Mouse (Mus musculus): Measurements from ENCODE around the gene Rplp2. TPM values are rescaled to one million over a fixed set of nuclear protein-coding genes. Genes with fewer than 3 reads are reported as not detected.
A peak's percentile ranks its signal among the peaks of the same experiment; 100 is the strongest.

The Rplp2 gene
- polyA plus RNA-seq, 1 experiment, result 779 TPM

DNA sequence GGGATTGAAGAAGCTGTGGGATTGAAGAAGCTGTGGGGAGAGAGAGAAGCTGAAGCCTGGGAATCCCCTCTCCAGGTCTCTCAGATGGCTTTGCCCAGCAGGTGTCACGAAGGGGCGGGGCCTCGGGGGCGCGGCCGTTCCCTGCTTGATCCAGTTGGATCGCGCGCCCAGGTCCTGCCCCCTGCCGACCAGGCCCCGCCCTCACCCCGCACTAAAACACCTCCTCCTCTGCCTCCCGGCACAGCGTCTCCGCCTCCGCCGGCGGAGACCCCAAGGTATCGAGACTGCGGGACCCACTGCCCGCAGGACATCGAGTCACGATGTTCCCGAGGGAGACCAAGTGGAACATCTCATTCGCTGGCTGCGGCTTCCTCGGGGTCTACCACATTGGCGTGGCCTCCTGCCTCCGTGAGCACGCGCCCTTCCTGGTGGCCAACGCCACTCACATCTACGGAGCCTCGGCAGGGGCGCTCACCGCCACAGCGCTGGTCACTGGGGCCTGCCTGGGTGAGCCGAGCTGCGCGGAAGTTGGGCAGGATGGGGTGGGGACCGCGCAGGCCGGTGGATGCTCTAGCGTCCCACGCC, 7.9 kb downstream of the Rplp2 start, which contains the start of gene Pnpla2:
Gene Pnpla2, plus strand, starts transcription at position 232 of the 585 bp plus-strand sequence.
- DNase-seq (ENCODE audit: low read depth), result peak; percentile 94
- TF ChIP-seq CTCF (IDR thresholded peaks at IDR 0.05; ENCODE audit: borderline replicate concordance, extremely low read depth, insufficient read depth, insufficient read length) (no peak), POLR2A (IDR thresholded peaks at IDR 0.05; ENCODE audit: borderline replicate concordance, extremely low read depth, insufficient read depth, insufficient read length, poor library complexity, severe bottlenecking) (peak; percentile 49; the same call in 1 of the 2 replicates)

DNA sequence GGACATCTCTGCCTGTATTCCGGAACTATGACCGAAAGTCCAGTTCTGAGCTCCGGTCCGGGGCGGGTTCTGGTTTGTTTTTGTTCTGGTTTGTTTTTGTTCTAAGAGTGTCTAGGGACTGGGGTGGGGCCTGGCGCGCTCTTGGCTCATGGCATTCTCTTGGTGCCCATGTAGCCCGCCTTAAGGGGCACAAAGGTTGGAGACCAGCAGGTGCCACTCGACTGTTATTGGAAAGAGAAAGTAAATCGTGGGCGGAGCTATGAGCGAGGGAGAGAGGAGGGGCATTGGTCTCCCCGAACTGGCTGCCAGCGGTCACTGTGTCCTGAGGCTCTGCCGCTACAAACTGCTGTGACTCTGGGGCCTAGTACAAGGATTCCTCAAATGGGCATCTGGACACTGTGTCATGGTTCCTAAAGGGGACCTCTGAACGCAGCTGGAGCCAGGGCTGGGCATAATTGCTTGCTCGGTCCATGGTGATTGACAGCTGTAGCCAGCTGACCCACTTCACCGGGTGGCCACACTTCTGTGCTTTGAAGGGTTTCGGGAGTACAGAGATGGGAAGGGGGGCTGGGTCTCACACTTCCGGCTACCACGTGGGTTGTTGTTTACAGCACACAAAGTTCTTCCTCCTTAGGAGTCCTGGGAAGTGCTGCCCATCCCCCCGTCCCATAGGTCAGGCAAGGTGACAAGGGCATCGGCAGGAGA, 8.6 kb downstream of the Rplp2 start:
- peak; percentile 59 for DNase-seq (ENCODE audit: low read depth)
- TF ChIP-seq POLR2A (IDR thresholded peaks at IDR 0.05; ENCODE audit: borderline replicate concordance, extremely low read depth, insufficient read depth, insufficient read length, poor library complexity, severe bottlenecking), result no peak

DNA sequence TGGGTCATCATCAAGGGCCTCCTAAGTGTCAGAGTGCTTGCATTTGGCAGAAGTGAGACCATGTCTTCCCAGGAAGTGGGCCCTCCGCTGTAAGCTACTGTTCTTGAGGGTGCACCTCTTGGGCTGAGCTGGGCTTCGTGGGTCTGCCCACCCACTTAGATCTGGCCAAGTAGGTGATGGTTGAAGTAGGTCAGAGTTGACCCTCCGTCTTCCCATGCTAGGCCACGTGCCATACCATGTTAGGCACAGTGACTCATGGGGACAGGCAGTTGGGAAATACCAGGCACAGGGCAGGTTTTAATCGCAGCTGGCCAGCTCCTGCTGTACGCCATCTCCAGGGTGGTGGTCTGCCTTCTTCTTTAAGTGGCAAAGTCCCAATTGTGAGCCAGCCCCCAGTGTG, 9.6 kb downstream of the Rplp2 start:
- DNase-seq (ENCODE audit: low read depth), result no peak
- TF ChIP-seq POLR2A (IDR thresholded peaks at IDR 0.05; ENCODE audit: borderline replicate concordance, extremely low read depth, insufficient read depth, insufficient read length, poor library complexity, severe bottlenecking) (no peak), CTCF (IDR thresholded peaks at IDR 0.05; ENCODE audit: borderline replicate concordance, extremely low read depth, insufficient read depth, insufficient read length) (no peak)

DNA sequence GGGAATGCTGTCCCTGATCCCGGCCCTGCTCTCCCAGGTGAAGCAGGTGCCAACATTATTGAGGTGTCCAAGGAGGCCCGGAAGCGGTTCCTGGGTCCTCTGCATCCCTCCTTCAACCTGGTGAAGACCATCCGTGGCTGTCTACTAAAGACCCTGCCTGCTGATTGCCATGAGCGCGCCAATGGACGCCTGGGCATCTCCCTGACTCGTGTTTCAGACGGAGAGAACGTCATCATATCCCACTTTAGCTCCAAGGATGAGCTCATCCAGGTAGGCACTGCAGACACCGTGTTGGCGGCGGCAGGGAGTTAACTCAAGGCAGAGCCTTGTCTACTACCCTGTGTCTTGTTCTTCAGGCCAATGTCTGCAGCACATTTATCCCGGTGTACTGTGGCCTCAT, 10.1 kb downstream of the Rplp2 start:
- TF ChIP-seq CTCF (IDR thresholded peaks at IDR 0.05; ENCODE audit: borderline replicate concordance, extremely low read depth, insufficient read depth, insufficient read length), result no peak
- TF ChIP-seq POLR2A (IDR thresholded peaks at IDR 0.05; ENCODE audit: borderline replicate concordance, extremely low read depth, insufficient read depth, insufficient read length, poor library complexity, severe bottlenecking), result no peak

DNA sequence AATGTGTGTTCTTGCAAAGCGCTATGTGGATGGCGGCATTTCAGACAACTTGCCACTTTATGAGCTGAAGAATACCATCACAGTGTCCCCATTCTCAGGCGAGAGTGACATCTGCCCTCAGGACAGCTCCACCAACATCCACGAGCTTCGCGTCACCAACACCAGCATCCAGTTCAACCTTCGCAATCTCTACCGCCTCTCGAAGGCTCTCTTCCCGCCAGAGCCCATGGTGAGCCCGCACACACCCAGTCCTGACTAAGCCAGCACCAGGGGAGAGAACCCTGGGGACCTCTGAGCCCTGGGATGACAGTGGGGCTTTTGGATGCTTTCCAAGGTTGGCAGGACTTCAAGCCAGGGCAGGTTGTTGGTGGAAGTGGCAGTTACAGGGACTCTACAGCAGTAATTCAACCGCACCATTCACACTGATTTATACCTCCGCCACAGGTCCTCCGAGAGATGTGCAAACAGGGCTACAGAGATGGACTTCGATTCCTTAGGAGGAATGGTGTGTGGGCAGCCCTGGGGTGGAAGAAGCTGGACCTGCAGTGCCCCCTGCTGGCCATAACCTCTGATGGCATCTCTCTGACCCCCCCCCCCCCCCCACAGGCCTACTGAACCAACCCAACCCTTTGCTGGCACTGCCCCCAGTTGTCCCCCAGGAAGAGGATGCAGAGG, 11.0 kb downstream of the Rplp2 start:
- no peak for DNase-seq (ENCODE audit: low read depth)
- TF ChIP-seq POLR2A (IDR thresholded peaks at IDR 0.05; ENCODE audit: borderline replicate concordance, extremely low read depth, insufficient read depth, insufficient read length, poor library complexity, severe bottlenecking) (no peak), CTCF (IDR thresholded peaks at IDR 0.05; ENCODE audit: borderline replicate concordance, extremely low read depth, insufficient read depth, insufficient read length) (peak; percentile 55)

More for the DNA sequence above, 10.1 kb downstream of the Rplp2 start:
- DNase-seq (ENCODE audit: low read depth), result no peak

DNA sequence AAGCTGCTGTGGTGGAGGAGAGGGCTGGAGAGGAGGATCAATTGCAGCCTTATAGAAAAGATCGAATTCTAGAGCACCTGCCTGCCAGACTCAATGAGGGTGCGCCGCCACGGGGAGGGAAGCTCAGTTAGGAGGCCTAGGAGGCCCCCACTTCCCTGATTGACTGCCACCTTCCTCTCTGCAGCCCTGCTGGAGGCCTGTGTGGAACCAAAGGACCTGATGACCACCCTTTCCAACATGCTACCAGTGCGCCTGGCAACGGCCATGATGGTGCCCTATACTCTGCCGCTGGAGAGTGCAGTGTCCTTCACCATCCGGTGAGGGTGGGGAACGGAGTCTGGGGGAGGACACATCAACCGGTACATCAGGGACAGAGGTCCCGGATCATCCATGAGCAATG, 11.5 kb downstream of the Rplp2 start:
- no peak for DNase-seq (ENCODE audit: low read depth)
- TF ChIP-seq POLR2A (IDR thresholded peaks at IDR 0.05; ENCODE audit: borderline replicate concordance, extremely low read depth, insufficient read depth, insufficient read length, poor library complexity, severe bottlenecking) (no peak), CTCF (IDR thresholded peaks at IDR 0.05; ENCODE audit: borderline replicate concordance, extremely low read depth, insufficient read depth, insufficient read length) (no peak)

DNA sequence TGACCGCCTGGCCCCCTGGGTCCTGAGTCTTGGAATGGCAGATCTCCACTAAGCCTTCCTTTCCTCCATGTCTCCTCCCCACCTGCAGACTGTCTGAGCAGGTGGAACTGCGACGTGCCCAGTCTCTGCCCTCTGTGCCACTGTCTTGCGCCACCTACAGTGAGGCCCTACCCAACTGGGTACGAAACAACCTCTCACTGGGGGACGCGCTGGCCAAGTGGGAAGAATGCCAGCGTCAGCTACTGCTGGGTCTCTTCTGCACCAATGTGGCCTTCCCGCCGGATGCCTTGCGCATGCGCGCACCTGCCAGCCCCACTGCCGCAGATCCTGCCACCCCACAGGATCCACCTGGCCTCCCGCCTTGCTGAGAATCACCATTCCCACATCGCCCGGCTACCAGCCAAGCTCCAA, 12.1 kb downstream of the Rplp2 start:
- TF ChIP-seq CTCF (IDR thresholded peaks at IDR 0.05; ENCODE audit: borderline replicate concordance, extremely low read depth, insufficient read depth, insufficient read length) (no peak), POLR2A (IDR thresholded peaks at IDR 0.05; ENCODE audit: borderline replicate concordance, extremely low read depth, insufficient read depth, insufficient read length, poor library complexity, severe bottlenecking) (no peak)
- no peak for DNase-seq (ENCODE audit: low read depth)

DNA sequence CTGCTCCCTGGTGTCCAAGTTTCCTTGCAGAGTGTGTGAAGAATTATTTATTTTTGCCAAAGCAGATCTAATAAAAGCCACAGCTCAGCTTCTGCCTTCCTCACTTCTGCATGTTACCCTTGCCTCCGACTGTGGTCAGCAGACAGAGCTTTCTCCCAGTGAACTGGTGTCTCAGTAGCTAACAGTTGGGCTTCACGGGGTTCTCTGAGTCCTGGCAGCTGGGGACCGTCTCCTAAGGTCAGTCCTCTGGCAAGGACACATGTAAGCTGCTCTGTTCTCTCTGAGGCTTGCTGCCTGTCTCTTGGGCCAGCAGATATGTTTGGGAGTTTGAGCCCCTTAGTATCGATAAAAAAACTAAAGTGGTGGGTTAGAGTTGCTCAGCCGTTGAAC, 12.8 kb downstream of the Rplp2 start:
- DNase-seq (ENCODE audit: low read depth), result no peak
- TF ChIP-seq POLR2A (IDR thresholded peaks at IDR 0.05; ENCODE audit: borderline replicate concordance, extremely low read depth, insufficient read depth, insufficient read length, poor library complexity, severe bottlenecking) (no peak), CTCF (IDR thresholded peaks at IDR 0.05; ENCODE audit: borderline replicate concordance, extremely low read depth, insufficient read depth, insufficient read length) (no peak)

DNA sequence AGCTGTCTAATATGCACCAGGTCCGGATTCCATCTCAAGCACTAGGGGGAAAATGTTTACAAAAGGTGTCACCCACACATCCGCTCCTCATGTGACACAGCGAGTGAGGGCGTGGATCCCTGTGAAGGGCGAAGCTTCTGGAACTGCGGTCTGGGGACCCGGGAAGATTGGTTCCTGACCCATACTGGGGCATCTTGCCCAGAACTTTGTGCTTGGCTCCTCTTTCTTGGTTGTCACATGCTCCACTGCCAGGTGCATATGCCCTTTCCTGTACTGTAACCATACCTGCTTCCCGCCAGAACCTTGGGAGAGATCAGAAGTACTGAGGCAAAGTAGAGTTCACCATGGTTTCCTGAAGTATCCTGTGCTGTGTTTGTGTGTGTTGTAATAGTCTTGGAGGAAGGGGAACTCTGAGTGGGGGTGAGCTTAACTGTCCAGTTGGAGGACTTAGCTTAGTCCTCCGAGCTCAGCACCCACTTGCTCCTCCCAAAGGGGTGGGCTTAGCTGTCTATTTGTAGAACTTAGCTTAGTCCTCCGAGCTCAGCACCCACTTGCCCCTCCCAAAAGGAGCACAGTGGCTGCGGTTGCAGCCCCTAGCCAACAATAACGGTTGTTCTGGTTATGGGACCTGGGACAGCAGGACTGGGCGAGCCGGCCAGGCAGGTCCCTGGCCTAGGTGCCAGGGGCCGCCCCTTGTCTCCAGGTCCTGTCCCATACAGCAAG, 13.4 kb downstream of the Rplp2 start, which contains the start of gene Cracr2b:
Gene Cracr2b, plus strand, starts transcription at position 704 of the 723 bp plus-strand sequence.
- TF ChIP-seq POLR2A (IDR thresholded peaks at IDR 0.05; ENCODE audit: borderline replicate concordance, extremely low read depth, insufficient read depth, insufficient read length, poor library complexity, severe bottlenecking) (no peak), CTCF (IDR thresholded peaks at IDR 0.05; ENCODE audit: borderline replicate concordance, extremely low read depth, insufficient read depth, insufficient read length) (no peak)
- DNase-seq (ENCODE audit: low read depth), result no peak

DNA sequence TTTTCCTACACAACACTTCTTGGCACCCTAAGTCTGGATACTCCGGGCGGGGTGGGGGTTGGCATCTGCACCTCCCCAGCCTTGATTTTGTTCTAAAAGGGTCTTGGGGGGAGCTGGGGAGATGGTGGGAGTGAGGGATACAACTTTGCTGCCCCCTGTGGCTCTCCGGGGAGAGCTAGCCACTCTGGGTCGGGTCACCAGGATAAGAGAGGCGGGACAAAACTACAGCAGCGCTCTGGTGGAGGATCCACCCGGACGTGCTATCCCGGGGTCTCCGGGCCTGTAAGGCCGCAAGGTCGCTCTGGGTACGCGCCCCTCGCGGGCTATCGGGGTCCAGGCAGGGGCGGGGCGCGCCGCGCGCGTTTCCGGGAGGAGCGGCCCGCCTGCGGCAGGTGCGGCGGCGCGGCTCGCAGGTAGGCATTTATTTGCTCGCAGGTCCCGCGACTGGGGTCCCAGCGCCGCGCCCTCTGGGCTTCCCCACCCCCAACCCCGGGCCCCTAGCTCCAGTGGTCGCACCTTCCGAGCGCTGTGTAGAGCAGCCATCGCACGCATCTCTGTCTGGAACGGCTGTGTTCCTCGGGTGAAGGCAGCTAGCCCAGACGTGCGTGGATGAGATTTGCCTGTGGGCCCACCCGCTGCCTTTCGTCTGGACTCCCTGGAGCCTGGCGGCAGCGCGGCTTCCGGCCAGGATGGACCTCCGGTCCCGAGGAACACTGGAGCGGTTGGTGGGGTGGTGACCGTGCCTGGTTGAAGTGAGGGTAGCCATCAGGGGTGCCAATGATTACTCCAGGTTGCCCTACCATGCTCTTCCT, 14.6 kb downstream of the Rplp2 start:
- DNase-seq (ENCODE audit: low read depth), result no peak
- TF ChIP-seq POLR2A (IDR thresholded peaks at IDR 0.05; ENCODE audit: borderline replicate concordance, extremely low read depth, insufficient read depth, insufficient read length, poor library complexity, severe bottlenecking), result no peak
- TF ChIP-seq CTCF (IDR thresholded peaks at IDR 0.05; ENCODE audit: borderline replicate concordance, extremely low read depth, insufficient read depth, insufficient read length), result no peak
